Mouse (Mus musculus) kidney, adult 2 months (tissue): ENCODE results near the gene Ctxn2. TPM values are rescaled to one million over a fixed set of nuclear protein-coding genes. Genes with fewer than 3 reads are reported as not detected.
A peak's percentile ranks its signal among the peaks of the same experiment; 100 is the strongest.

ENCODE experiments used
- DNase-seq: peaks from one replicate; pipeline ENCODE4 v3.0.0; 2021
- H3K27ac ChIP-seq: fragments of 200-500 bp; 2 replicates; pipeline ENCODE4 v1.5.1; 2012; ENCODE audit warnings: low read depth, low read length, control low read depth, inconsistent platforms; ENCODE audit not compliant: insufficient read depth
- H3K27me3 ChIP-seq: fragments of 200-500 bp; replicated peaks from 2 replicates; pipeline ENCODE4 v1.6.1; 2012; ENCODE audit warnings: mild to moderate bottlenecking, moderate library complexity, low read length, inconsistent platforms; ENCODE audit not compliant: control insufficient read depth, insufficient read depth
- H3K36me3 ChIP-seq: fragments of 200-500 bp; 2 replicates; pipeline ENCODE4 v1.6.1; 2012; ENCODE audit warnings: mild to moderate bottlenecking, moderate library complexity, low read length, inconsistent platforms; ENCODE audit not compliant: control insufficient read depth, insufficient read depth
- H3K4me1 ChIP-seq: fragments of 200-500 bp; 2 replicates; pipeline ENCODE4 v1.6.1; 2011; ENCODE audit warnings: low read length; ENCODE audit not compliant: control insufficient read depth, insufficient read depth
- H3K4me3 ChIP-seq: fragments of 200-500 bp; 2 replicates; pipeline ENCODE4 v1.5.1; 2011; ENCODE audit warnings: mild to moderate bottlenecking, low read depth, low read length, control low read depth; ENCODE audit not compliant: insufficient read depth
- CTCF ChIP-seq: fragments of 200-500 bp; conservative IDR thresholded peaks from 2 replicates; pipeline ENCODE4 v1.5.1; 2011; ENCODE audit warnings: low read depth, mild to moderate bottlenecking, control low read depth, low read length, moderate library complexity, mixed read lengths; ENCODE audit not compliant: insufficient read depth, insufficient read length
- POLR2A ChIP-seq: fragments of 200-500 bp; IDR thresholded peaks from one replicate; pipeline ENCODE4 v1.6.1; 2011; ENCODE audit warnings: low read depth, low read length, control low read depth
- WGBS: fragments of 180-500 bp; shearing (Covaris S2); methylation state at CpG from one replicate; pipeline ENCODE4 v1.1.7; 2018; 5-methylcytosine and 5-hydroxymethylcytosine counted together
- polyA plus RNA-seq: library from polyadenylated mRNA; depleted of rRNA; stranded (reverse); fragments of >200 nt; gene quantifications from 2 replicates; pipeline ENCODE4 v1.2.3, GENCODE M21; 2012

Gene Ctxn2
- polyA plus RNA-seq, 1 experiment = 0.13 TPM

DNA sequence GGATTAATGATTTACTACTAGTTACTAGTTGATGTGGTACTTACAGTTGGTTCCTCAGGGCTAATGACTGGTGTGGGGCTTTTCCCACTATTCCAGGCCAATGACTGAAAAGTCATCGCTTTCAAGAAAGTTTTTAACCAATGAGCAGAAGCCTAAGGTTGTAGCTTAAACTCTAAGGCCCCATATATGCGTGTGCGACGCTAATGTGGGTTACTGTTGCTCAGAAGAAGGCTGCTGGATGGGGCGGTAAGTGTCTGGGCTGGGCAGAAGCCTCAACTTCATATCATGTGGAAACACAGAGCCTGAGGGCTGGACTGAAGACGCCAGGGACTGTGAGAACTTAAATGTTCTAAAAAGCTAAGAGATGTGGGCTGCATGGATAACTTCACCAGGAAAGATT is 15.9 kb downstream of the Ctxn2 start, which contains the start of gene Slc12a1:
Slc12a1 (plus strand) TSS at position 118 of the 400 bp plus-strand sequence.
- 61% methylated on average over 6 of the region's 6 CpGs for WGBS
- TF ChIP-seq POLR2A (no peak), CTCF (no peak)
- H3K27ac ChIP-seq = peak within 1 kb of the TSS; percentile 82; the same call in 1 of the 2 replicates
- DNase-seq = peak; percentile 66
- H3K27me3 ChIP-seq = no peaks in the 10 kb centered on the region
- peak within 1 kb of the TSS; percentile 26 for H3K4me3 ChIP-seq
- H3K36me3 ChIP-seq = no peaks in the 10 kb centered on the region; the same call in 1 of the 2 replicates
- H3K4me1 ChIP-seq = no peaks in the 10 kb centered on the region

DNA sequence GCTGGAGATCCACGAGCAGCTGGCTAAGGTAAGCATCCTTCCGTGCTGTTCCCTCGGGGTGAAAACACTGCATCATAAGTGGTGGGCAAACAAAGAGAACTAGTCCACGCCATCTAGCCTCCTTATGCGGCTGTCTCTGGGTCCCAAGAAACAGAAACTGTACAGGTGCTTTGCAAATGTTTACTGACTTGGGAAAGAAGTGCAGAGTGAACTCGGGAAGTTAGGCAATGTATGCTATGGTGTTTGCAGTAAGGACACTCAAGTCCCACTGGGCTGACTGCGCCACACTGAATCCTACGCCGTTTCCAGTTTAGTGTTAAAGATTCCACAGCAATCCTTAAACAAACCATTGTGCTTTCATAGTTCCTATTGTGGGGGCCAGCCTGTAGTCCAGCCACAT is 17.8 kb downstream of the Ctxn2 start:
- WGBS = 78% methylated on average over 9 of the region's 9 CpGs
- no peaks in the 10 kb centered on the region; the same call in 1 of the 2 replicates for H3K36me3 ChIP-seq
- DNase-seq = no peak
- H3K4me3 ChIP-seq = peak overlapping the region; percentile 57
- H3K27me3 ChIP-seq = no peaks in the 10 kb centered on the region
- TF ChIP-seq POLR2A = no peak
- TF ChIP-seq CTCF = no peak
- peak overlapping the region; percentile 82 for H3K27ac ChIP-seq
- no peaks in the 10 kb centered on the region for H3K4me1 ChIP-seq

- Histone ChIP-seq H3K27me3 (no peaks in the 10 kb centered on the region), H3K4me3 (peak overlapping the region; percentile 45), H3K4me1 (no peaks in the 10 kb centered on the region), H3K27ac (peak overlapping the region; percentile 42), H3K36me3 (no peaks in the 10 kb centered on the region; the same call in 1 of the 2 replicates)
- TF ChIP-seq POLR2A (no peak), CTCF (0 out of 2 replicates have a peak, but pooled peaks have one; percentile 4)
- DNase-seq = no peak
- WGBS = 19% methylated on average over 2 of the region's 2 CpGs
Observed at GRCm38 (mm10) chr2:125155504-125155903, 19.0 kb downstream of the Ctxn2 start.

DNA sequence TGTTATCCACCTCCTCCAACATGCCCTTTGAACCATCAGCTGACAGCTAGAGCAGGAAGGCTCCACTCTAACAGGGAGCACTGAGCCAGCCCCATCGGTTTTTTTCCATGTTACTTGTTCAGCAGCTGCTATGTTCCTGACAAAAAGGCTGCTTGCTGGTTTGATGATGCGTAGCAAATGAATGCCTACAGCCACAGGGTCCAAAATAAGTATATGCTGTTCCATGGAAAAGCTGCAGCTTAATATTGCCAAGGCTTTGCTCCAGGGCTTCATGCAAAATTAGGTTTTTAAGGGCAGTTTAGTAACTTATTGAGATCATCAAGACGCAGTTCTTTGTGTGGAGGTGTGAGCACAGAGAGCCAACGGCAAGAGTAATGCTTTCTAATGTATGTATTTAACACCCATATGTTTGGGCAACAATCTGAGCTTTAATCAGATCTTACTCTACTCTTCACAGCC is 25.5 kb downstream of the Ctxn2 start:
- H3K36me3 ChIP-seq = no peaks in the 10 kb centered on the region; the same call in 1 of the 2 replicates
- TF ChIP-seq CTCF (no peak), POLR2A (no peak)

DNA sequence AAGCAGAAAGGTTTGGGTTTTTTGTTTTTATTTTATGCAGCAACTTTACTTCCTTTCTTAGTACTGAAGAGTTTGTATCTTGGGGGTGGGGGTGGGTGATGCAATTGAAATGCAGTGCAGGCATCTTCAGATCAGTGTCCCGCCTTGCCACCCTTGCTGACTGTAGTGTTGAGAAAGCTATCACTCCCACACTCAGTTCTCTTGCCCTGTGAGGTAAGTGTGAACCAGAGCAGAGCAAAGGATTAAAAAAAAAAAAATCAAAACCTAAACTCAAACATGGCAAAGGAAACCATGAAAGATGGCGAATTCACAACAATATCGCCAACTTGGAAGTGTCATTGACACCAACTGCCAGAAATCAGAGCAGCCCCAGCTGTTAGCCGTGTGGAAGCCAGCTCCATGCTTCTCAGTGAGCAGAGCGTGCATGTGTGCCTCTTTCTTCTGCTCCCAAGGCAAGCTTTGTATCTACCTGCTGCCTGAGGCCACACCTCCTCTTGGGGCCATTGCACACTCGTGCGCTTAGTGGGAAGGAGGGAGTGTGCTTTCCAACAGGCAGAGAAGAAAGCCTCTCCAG is 41.8 kb downstream of the Ctxn2 start:
- TF ChIP-seq CTCF = no peak
- TF ChIP-seq POLR2A = no peak
- 75% methylated on average over 7 of the region's 7 CpGs for WGBS
- H3K4me1 ChIP-seq = no peaks in the 10 kb centered on the region
- H3K27me3 ChIP-seq = no peaks in the 10 kb centered on the region
- H3K4me3 ChIP-seq = no peak overlapping the region
- H3K36me3 ChIP-seq = no peaks in the 10 kb centered on the region; the same call in 1 of the 2 replicates
- DNase-seq = no peak
- no peak overlapping the region for H3K27ac ChIP-seq

More for the DNA sequence above, 25.5 kb downstream of the Ctxn2 start:
- H3K27ac ChIP-seq = no peak overlapping the region; the same call in 1 of the 2 replicates
- WGBS = 43% methylated on average over 4 of the region's 4 CpGs
- peak; percentile 74 for DNase-seq
- no peaks in the 10 kb centered on the region; the same call in 1 of the 2 replicates for H3K4me1 ChIP-seq
- H3K27me3 ChIP-seq = no peaks in the 10 kb centered on the region
- no peak overlapping the region for H3K4me3 ChIP-seq

GRCm38 (mm10) chr2:125187904-125188303 is 51.4 kb downstream of the Ctxn2 start:
- no peak overlapping the region for H3K4me3 ChIP-seq
- DNase-seq = no peak
- H3K4me1 ChIP-seq = no peaks in the 10 kb centered on the region
- TF ChIP-seq CTCF (no peak), POLR2A (no peak)
- H3K27me3 ChIP-seq = no peaks in the 10 kb centered on the region
- no peaks in the 10 kb centered on the region for H3K36me3 ChIP-seq
- no peak overlapping the region for H3K27ac ChIP-seq
- WGBS = 83% methylated on average over 11 of the region's 11 CpGs

DNA sequence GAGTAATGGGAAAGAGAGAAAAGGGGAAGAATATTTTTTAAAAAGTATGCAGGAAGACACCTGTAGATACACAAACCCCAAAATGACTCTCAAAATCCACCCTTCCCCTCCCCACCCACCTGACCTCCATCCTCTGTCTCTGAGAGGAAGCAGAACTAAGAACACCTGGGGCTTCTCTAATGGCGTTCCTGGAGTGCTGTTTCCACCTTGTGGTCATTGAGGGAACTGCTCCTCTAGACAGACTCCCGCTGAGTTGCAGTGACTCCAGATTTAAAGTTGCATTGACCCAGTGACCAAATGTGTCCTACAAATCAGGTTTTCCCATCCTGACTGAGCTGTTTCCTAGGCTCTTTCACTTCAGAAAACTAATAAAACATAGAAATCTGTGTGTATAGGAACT is 52.7 kb downstream of the Ctxn2 start:
- DNase-seq = peak; percentile 66

More for the DNA sequence above, 52.7 kb downstream of the Ctxn2 start:
- WGBS = 2% methylated on average over 2 of the region's 2 CpGs
- Histone ChIP-seq H3K27ac (no peak overlapping the region), H3K27me3 (no peaks in the 10 kb centered on the region), H3K4me3 (no peak overlapping the region), H3K36me3 (no peaks in the 10 kb centered on the region), H3K4me1 (no peaks in the 10 kb centered on the region)
- TF ChIP-seq CTCF (peak; percentile 90), POLR2A (no peak)
